Mouse (Mus musculus): ENCODE measurements around the gene Gpr107. TPM values are rescaled to one million over a fixed set of nuclear protein-coding genes. Genes with fewer than 3 reads are reported as not detected.
A peak's percentile ranks its signal among the peaks of the same experiment; 100 is the strongest.

Gene Gpr107
- polyA plus RNA-seq, 1 experiment from 2014 or later, result 38.4 TPM

- Histone ChIP-seq H3K27ac (no peak overlapping the region), H3K27me3 (replicated peaks) (no peaks in the 10 kb centered on the region), H3K36me3 (no peaks in the 10 kb centered on the region), H3K4me2 (replicated peaks) (no peak overlapping the region), H3K4me3 (no peak overlapping the region), H3K9ac (no peak overlapping the region), H3K4me1 (peaks cover 4% of the 10 kb centered on the region; the same call in 1 of the 2 replicates), H3K9me3 (no peaks in the 10 kb centered on the region)
- 74% methylated on average over 8 of the region's 8 CpGs for WGBS
- no peak for ATAC-seq (ENCODE audit: low FRiP score, low read depth)
Measured at GRCm38 (mm10) chr2:31130815-31131299, 21.3 kb upstream of the Gpr107 start.

- ATAC-seq (ENCODE audit: low FRiP score, low read depth), result no peak
- no peak overlapping the region for H3K27ac ChIP-seq
- H3K4me1 ChIP-seq, result no peaks in the 10 kb centered on the region; the same call in 1 of the 2 replicates
Measured at GRCm38 (mm10) chr2:31132682-31133081, 19.4 kb upstream of the Gpr107 start.

GRCm38 (mm10) chr2:31133981-31134380, 18.1 kb upstream of the Gpr107 start:
- 88% methylated on average over 3 of the region's 4 CpGs for WGBS
- no peaks in the 10 kb centered on the region for H3K27me3 ChIP-seq (replicated peaks)
- H3K27ac ChIP-seq, result no peak overlapping the region
- H3K9me3 ChIP-seq, result no peaks in the 10 kb centered on the region
- H3K36me3 ChIP-seq, result no peaks in the 10 kb centered on the region
- no peak overlapping the region for H3K4me2 ChIP-seq (replicated peaks)
- H3K9ac ChIP-seq, result no peak overlapping the region
- ATAC-seq (ENCODE audit: low FRiP score, low read depth), result no peak
- H3K4me3 ChIP-seq, result no peak overlapping the region
- H3K4me1 ChIP-seq, result no peaks in the 10 kb centered on the region; the same call in 1 of the 2 replicates

More at GRCm38 (mm10) chr2:31132682-31133081, 19.4 kb upstream of the Gpr107 start:
- H3K9ac ChIP-seq, result no peak overlapping the region
- H3K36me3 ChIP-seq, result no peaks in the 10 kb centered on the region
- no peaks in the 10 kb centered on the region for H3K27me3 ChIP-seq (replicated peaks)
- H3K4me3 ChIP-seq, result no peak overlapping the region
- no peaks in the 10 kb centered on the region for H3K9me3 ChIP-seq
- no peak overlapping the region for H3K4me2 ChIP-seq (replicated peaks)
- WGBS, result 66% methylated on average over 8 of the region's 8 CpGs

- H3K9ac ChIP-seq, result no peak overlapping the region
- H3K36me3 ChIP-seq, result no peaks in the 10 kb centered on the region
- H3K27ac ChIP-seq, result no peak overlapping the region
- H3K4me2 ChIP-seq (replicated peaks), result no peak overlapping the region
- no peak overlapping the region for H3K4me3 ChIP-seq
- WGBS, result 64% methylated on average over 13 of the region's 13 CpGs
- H3K9me3 ChIP-seq, result no peaks in the 10 kb centered on the region
- no peaks in the 10 kb centered on the region for H3K27me3 ChIP-seq (replicated peaks)
- H3K4me1 ChIP-seq, result peaks cover 6% of the 10 kb centered on the region
- no peak for ATAC-seq (ENCODE audit: low FRiP score, low read depth)
Measured at GRCm38 (mm10) chr2:31135512-31135931, 16.6 kb upstream of the Gpr107 start.

GRCm38 (mm10) chr2:31136338-31136737, 15.8 kb upstream of the Gpr107 start:
- H3K9ac ChIP-seq, result no peak overlapping the region
- no peak overlapping the region for H3K27ac ChIP-seq
- WGBS, result 67% methylated on average over 13 of the region's 13 CpGs
- H3K4me3 ChIP-seq, result no peak overlapping the region
- H3K4me1 ChIP-seq, result peaks cover 10% of the 10 kb centered on the region
- H3K9me3 ChIP-seq, result no peaks in the 10 kb centered on the region
- H3K36me3 ChIP-seq, result no peaks in the 10 kb centered on the region
- no peak overlapping the region for H3K4me2 ChIP-seq (replicated peaks)
- no peak for ATAC-seq (ENCODE audit: low FRiP score, low read depth)
- no peaks in the 10 kb centered on the region for H3K27me3 ChIP-seq (replicated peaks)

- 76% methylated on average over 14 of the region's 14 CpGs for WGBS
- no peak overlapping the region for H3K4me2 ChIP-seq (replicated peaks)
- H3K4me1 ChIP-seq, result peaks cover 11% of the 10 kb centered on the region
- no peaks in the 10 kb centered on the region for H3K27me3 ChIP-seq (replicated peaks)
- H3K9me3 ChIP-seq, result no peaks in the 10 kb centered on the region
- H3K4me3 ChIP-seq, result no peak overlapping the region
- no peaks in the 10 kb centered on the region for H3K36me3 ChIP-seq
- H3K9ac ChIP-seq, result no peak overlapping the region
- H3K27ac ChIP-seq, result no peak overlapping the region
- no peak for ATAC-seq (ENCODE audit: low FRiP score, low read depth)
Measured at GRCm38 (mm10) chr2:31137018-31137590, 15.0 kb upstream of the Gpr107 start.

- 86% methylated on average over 10 of the region's 10 CpGs for WGBS
Measured at GRCm38 (mm10) chr2:31139174-31139632, 12.9 kb upstream of the Gpr107 start.

GRCm38 (mm10) chr2:31139991-31140771, 11.9 kb upstream of the Gpr107 start:
- Histone ChIP-seq H3K9ac (peak overlapping the region; percentile 83; the same call in 1 of the 2 replicates), H3K4me1 (peaks cover 16% of the 10 kb centered on the region), H3K4me3 (peak overlapping the region; percentile 66; the same call in 1 of the 2 replicates), H3K4me2 (replicated peaks) (peak overlapping the region; percentile 98), H3K27ac (no peak overlapping the region), H3K27me3 (replicated peaks) (no peaks in the 10 kb centered on the region; the same call in 1 of the 2 replicates), H3K36me3 (no peaks in the 10 kb centered on the region), H3K9me3 (no peaks in the 10 kb centered on the region)
- WGBS, result 85% methylated on average over 12 of the region's 12 CpGs
- ATAC-seq (ENCODE audit: low FRiP score, low read depth), result no peak

More at GRCm38 (mm10) chr2:31139174-31139632, 12.9 kb upstream of the Gpr107 start:
- H3K36me3 ChIP-seq, result no peaks in the 10 kb centered on the region
- H3K4me3 ChIP-seq, result no peak overlapping the region
- no peak overlapping the region for H3K27ac ChIP-seq
- no peaks in the 10 kb centered on the region; the same call in 1 of the 2 replicates for H3K27me3 ChIP-seq (replicated peaks)
- no peak for ATAC-seq (ENCODE audit: low FRiP score, low read depth)
- no peaks in the 10 kb centered on the region for H3K9me3 ChIP-seq
- H3K9ac ChIP-seq, result no peak overlapping the region
- H3K4me2 ChIP-seq (replicated peaks), result no peak overlapping the region
- H3K4me1 ChIP-seq, result peaks cover 16% of the 10 kb centered on the region

- H3K4me1 ChIP-seq, result peaks cover 16% of the 10 kb centered on the region
- no peak for ATAC-seq (ENCODE audit: low FRiP score, low read depth)
- WGBS, result 6% methylated on average over 10 of the region's 10 CpGs
- H3K27ac ChIP-seq, result no peak overlapping the region
- peak overlapping the region; percentile 83 for H3K9ac ChIP-seq
- no peaks in the 10 kb centered on the region for H3K9me3 ChIP-seq
- H3K4me2 ChIP-seq (replicated peaks), result peak overlapping the region; percentile 98
- H3K4me3 ChIP-seq, result peak overlapping the region; percentile 66
- no peaks in the 10 kb centered on the region for H3K36me3 ChIP-seq
- no peaks in the 10 kb centered on the region; the same call in 1 of the 2 replicates for H3K27me3 ChIP-seq (replicated peaks)
Measured at GRCm38 (mm10) chr2:31140772-31141073, 11.4 kb upstream of the Gpr107 start.

- WGBS, result under 1% methylated on average over 78 of the region's 78 CpGs
- peak overlapping the region; percentile 83 for H3K9ac ChIP-seq
- peak overlapping the region; percentile 46; the same call in 1 of the 2 replicates for H3K27ac ChIP-seq
- peaks cover 4% of the 10 kb centered on the region; the same call in 1 of the 2 replicates for H3K36me3 ChIP-seq
- peak overlapping the region; percentile 66 for H3K4me3 ChIP-seq
- peaks cover 16% of the 10 kb centered on the region for H3K4me1 ChIP-seq
- no peaks in the 10 kb centered on the region for H3K9me3 ChIP-seq
- H3K27me3 ChIP-seq (replicated peaks), result no peaks in the 10 kb centered on the region; the same call in 1 of the 2 replicates
- peak; percentile 54 for ATAC-seq (ENCODE audit: low FRiP score, low read depth)
- H3K4me2 ChIP-seq (replicated peaks), result peak overlapping the region; percentile 98
Measured at GRCm38 (mm10) chr2:31141074-31141866, 10.8 kb upstream of the Gpr107 start.

- Histone ChIP-seq H3K27me3 (replicated peaks) (no peaks in the 10 kb centered on the region; the same call in 1 of the 2 replicates), H3K9me3 (no peaks in the 10 kb centered on the region), H3K36me3 (peaks cover 10% of the 10 kb centered on the region; the same call in 1 of the 2 replicates), H3K4me1 (peaks cover 16% of the 10 kb centered on the region), H3K9ac (peak within 1 kb of the TSS; percentile 83), H3K4me2 (replicated peaks) (peak within 1 kb of the TSS; percentile 98), H3K4me3 (peak within 1 kb of the TSS; percentile 66), H3K27ac (peak within 1 kb of the TSS; percentile 46; the same call in 1 of the 2 replicates)
- 1% methylated on average over 59 of the region's 59 CpGs for WGBS
- peak; percentile 93 for ATAC-seq (ENCODE audit: low FRiP score, low read depth)
Measured at GRCm38 (mm10) chr2:31141867-31142454, 10.2 kb upstream of the Gpr107 start, which contains the start of gene Fnbp1. Gene Fnbp1 (minus strand): TSS chr2:31142008.

Measured in neural tube, embryonic 12.5 days (tissue).